Mouse (Mus musculus): Measurements from ENCODE around the gene Rnase10. TPM values are rescaled to one million over a fixed set of nuclear protein-coding genes. Genes with fewer than 3 reads are reported as not detected.

Gene Rnase10
- polyA plus RNA-seq (2012; rRNA removed): 0.04 TPM in 1 of 2 replicates, not detected in the other

GRCm38 (mm10) chr14:51007152-51007801 lies at the start of gene Rnase10:
Gene Rnase10 (plus strand): TSS chr14:51007751.

DNA sequence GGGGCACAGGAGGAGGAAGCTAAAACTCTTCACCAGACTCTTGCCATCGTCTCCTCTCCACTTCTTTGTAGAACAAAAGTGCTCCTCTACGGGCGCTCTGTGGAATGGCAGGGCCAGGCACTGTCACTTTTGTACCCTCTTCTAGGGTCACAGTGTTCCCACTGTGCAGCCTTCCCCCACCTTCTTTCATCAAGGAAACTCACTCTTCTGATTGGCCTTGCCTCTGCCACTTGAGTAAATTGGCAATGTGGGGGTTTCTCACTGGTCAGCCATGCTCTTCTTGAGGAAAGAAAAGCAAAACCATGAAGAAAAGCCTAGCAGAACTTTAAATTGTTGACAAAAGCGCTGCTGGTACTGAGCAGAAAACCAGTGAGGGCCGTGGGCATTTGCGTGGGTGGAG lies 34.2 kb downstream of the Rnase10 start, which contains the start of gene Rnase9:
Rnase9 (minus strand) TSS at position 101 of the 400 bp plus-strand sequence.

DNA sequence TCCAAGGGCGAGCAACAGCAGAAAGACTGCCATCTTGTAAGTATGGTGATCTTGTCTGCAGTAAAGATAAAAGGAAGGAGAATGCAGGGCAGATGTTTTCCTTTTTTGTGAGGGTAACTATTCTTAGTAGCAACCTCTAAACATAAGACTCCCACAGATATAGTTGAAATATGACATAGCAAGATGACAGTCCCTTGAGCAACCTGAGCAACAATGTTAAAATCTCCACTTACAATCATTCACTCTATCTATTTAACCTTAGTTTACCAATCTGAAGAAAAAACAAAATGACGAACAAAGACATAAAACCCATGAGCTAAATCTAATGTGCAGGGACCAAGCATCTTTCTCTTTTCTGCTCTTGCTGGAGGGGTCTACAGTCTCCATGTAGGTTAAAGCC lies 42.5 kb downstream of the Rnase10 start, which contains the start of gene Rnase11:
Rnase11 (minus strand) TSS at position 101 of the 400 bp plus-strand sequence.

GRCm38 (mm10) chr14:51057401-51057831 lies 49.9 kb downstream of the Rnase10 start, which contains the start of gene Rnase12:
Gene Rnase12 (minus strand): TSS chr14:51057661.

Other genes starting within 250 kb of the Rnase10 start
- 98.5 and 117 TPM in 2 replicates for gene Ttc5, start 222.2 kb upstream of the Rnase10 start, polyA plus RNA-seq (2012; rRNA removed)
- 0.17 TPM in 1 of 2 replicates, not detected in the other for gene Ccnb1ip1, start 200.0 kb upstream of the Rnase10 start, polyA plus RNA-seq (2012; rRNA removed)
- gene Parp2, start 199.9 kb upstream of the Rnase10 start, polyA plus RNA-seq (2012; rRNA removed): 93.7 and 103 TPM in 2 replicates
- gene Tep1, start 137.2 kb upstream of the Rnase10 start, polyA plus RNA-seq (2012; rRNA removed): 8.0 and 11.4 TPM in 2 replicates
- gene Klhl33, start 110.2 kb upstream of the Rnase10 start, polyA plus RNA-seq (2012; rRNA removed): 0.26 and 0.34 TPM in 2 replicates
- 116 and 147 TPM in 2 replicates for gene Osgep, start 82.9 kb upstream of the Rnase10 start, polyA plus RNA-seq (2012; rRNA removed)
- gene Apex1, start 82.8 kb upstream of the Rnase10 start, polyA plus RNA-seq (2012; rRNA removed): 251 and 280 TPM in 2 replicates
- 82.2 and 83.3 TPM in 2 replicates for gene Pip4p1, start 76.9 kb upstream of the Rnase10 start, polyA plus RNA-seq (2012; rRNA removed)
- gene Pnp, start 76.7 kb upstream of the Rnase10 start, polyA plus RNA-seq (2012; rRNA removed): 56.1 and 57.4 TPM in 2 replicates
- gene Gm49342, start 63.2 kb upstream of the Rnase10 start, polyA plus RNA-seq (2012; rRNA removed): 55.7 and 88.9 TPM in 2 replicates
- gene Pnp2, start 51.8 kb upstream of the Rnase10 start, polyA plus RNA-seq (2012; rRNA removed): 0.55 and 0.57 TPM in 2 replicates
- not detected in 2 replicates for gene Rnase9, start 34.1 kb downstream of the Rnase10 start, polyA plus RNA-seq (2012; rRNA removed)
- not detected in 2 replicates for gene Rnase11, start 42.4 kb downstream of the Rnase10 start, polyA plus RNA-seq (2012; rRNA removed)
- 0.14 and 0.47 TPM in 2 replicates for gene Rnase12, start 49.9 kb downstream of the Rnase10 start, polyA plus RNA-seq (2012; rRNA removed)
- not detected in 2 replicates for gene Olfr750, start 66.7 kb downstream of the Rnase10 start, polyA plus RNA-seq (2012; rRNA removed)
- 8.4 and 16.1 TPM in 2 replicates for gene Rnase4, start 83.3 kb downstream of the Rnase10 start, polyA plus RNA-seq (2012; rRNA removed)
- 4.2 and 5.2 TPM in 2 replicates for gene Ang, start 83.4 kb downstream of the Rnase10 start, polyA plus RNA-seq (2012; rRNA removed)
- gene Eddm3b, start 106.7 kb downstream of the Rnase10 start, polyA plus RNA-seq (2012; rRNA removed): 0.04 TPM in 1 of 2 replicates, not detected in the other
- 0.16 and 0.19 TPM in 2 replicates for gene Rnase6, start 116.2 kb downstream of the Rnase10 start, polyA plus RNA-seq (2012; rRNA removed)
- gene Rnase1, start 139.0 kb downstream of the Rnase10 start, polyA plus RNA-seq (2012; rRNA removed): 0.05 and 0.10 TPM in 2 replicates
- not detected in 2 replicates for gene Rnase2b, start 154.5 kb downstream of the Rnase10 start, polyA plus RNA-seq (2012; rRNA removed)
- gene Ang2, start 191.4 kb downstream of the Rnase10 start, polyA plus RNA-seq (2012; rRNA removed): not detected in 2 replicates
- gene Ear14, start 195.6 kb downstream of the Rnase10 start, polyA plus RNA-seq (2012; rRNA removed): not detected in 2 replicates
- not detected in 2 replicates for gene Rnase2a, start 248.4 kb downstream of the Rnase10 start, polyA plus RNA-seq (2012; rRNA removed)